Mouse (Mus musculus): ENCODE data around the gene Tmem50b.

The Tmem50b gene

GRCm38 (mm10) chr16:91609501-91610245 lies 12.1 kb upstream of the Tmem50b start:
- DNase-seq (ENCODE audit: low read depth, low spot score): no peak

GRCm38 (mm10) chr16:91606958-91607357 lies 9.4 kb upstream of the Tmem50b start:
- DNase-seq (ENCODE audit: low read depth, low spot score): no peak

GRCm38 (mm10) chr16:91605156-91605555 lies 7.6 kb upstream of the Tmem50b start:
- no peak for DNase-seq (ENCODE audit: low read depth, low spot score)

- DNase-seq (ENCODE audit: low read depth, low spot score): no peak
Measured at GRCm38 (mm10) chr16:91601693-91602092, 4.1 kb upstream of the Tmem50b start.

- DNase-seq (ENCODE audit: low read depth, low spot score): no peak
Measured at GRCm38 (mm10) chr16:91601081-91601480, 3.5 kb upstream of the Tmem50b start.

- DNase-seq (ENCODE audit: low read depth, low spot score): no peak
Measured at GRCm38 (mm10) chr16:91599242-91599641, 1.6 kb upstream of the Tmem50b start.

- DNase-seq (ENCODE audit: low read depth, low spot score): no peak
Measured at GRCm38 (mm10) chr16:91596779-91597671, 575 bp downstream of the Tmem50b start.

- DNase-seq (ENCODE audit: low read depth, low spot score): no peak
Measured at GRCm38 (mm10) chr16:91596397-91596778, 1.2 kb downstream of the Tmem50b start.

- no peak for DNase-seq (ENCODE audit: low read depth, low spot score)
Measured at GRCm38 (mm10) chr16:91595076-91595475, 2.5 kb downstream of the Tmem50b start.

- DNase-seq (ENCODE audit: low read depth, low spot score): no peak
Measured at GRCm38 (mm10) chr16:91593262-91593661, 4.3 kb downstream of the Tmem50b start.

- no peak for DNase-seq (ENCODE audit: low read depth, low spot score)
Measured at GRCm38 (mm10) chr16:91592162-91592561, 5.4 kb downstream of the Tmem50b start.

GRCm38 (mm10) chr16:91588703-91589102 lies 8.9 kb downstream of the Tmem50b start:
- no peak for DNase-seq (ENCODE audit: low read depth, low spot score)

GRCm38 (mm10) chr16:91587730-91588453 lies 9.7 kb downstream of the Tmem50b start:
- no peak for DNase-seq (ENCODE audit: low read depth, low spot score)

GRCm38 (mm10) chr16:91586244-91586643 lies 11.4 kb downstream of the Tmem50b start:
- DNase-seq (ENCODE audit: low read depth, low spot score): no peak

- DNase-seq (ENCODE audit: low read depth, low spot score): no peak
Measured at GRCm38 (mm10) chr16:91585617-91586016, 12.0 kb downstream of the Tmem50b start.

- no peak for DNase-seq (ENCODE audit: low read depth, low spot score)
Measured at GRCm38 (mm10) chr16:91582307-91582706, 15.3 kb downstream of the Tmem50b start.

GRCm38 (mm10) chr16:91578980-91579720 lies 18.4 kb downstream of the Tmem50b start:
- DNase-seq (ENCODE audit: low read depth, low spot score): peak; percentile 64

- no peak for DNase-seq (ENCODE audit: low read depth, low spot score)
Measured at GRCm38 (mm10) chr16:91575151-91575550, 22.4 kb downstream of the Tmem50b start.

GRCm38 (mm10) chr16:91571105-91571504 lies 26.5 kb downstream of the Tmem50b start:
- no peak for DNase-seq (ENCODE audit: low read depth, low spot score)

- DNase-seq (ENCODE audit: low read depth, low spot score): no peak
Measured at GRCm38 (mm10) chr16:91568960-91569359, 28.6 kb downstream of the Tmem50b start.

- DNase-seq (ENCODE audit: low read depth, low spot score): no peak
Measured at GRCm38 (mm10) chr16:91566002-91566401, 31.6 kb downstream of the Tmem50b start.

Measured in brain, embryonic 18.5 days (tissue).